Mouse (Mus musculus) kidney, adult 2 months (tissue): ENCODE results near the gene Crebl2.

Experiments
- CTCF ChIP-seq: fragments of 200-500 bp; conservative IDR thresholded peaks from 2 replicates; pipeline ENCODE4 v1.5.1; 2011; ENCODE audit warnings: low read depth, mild to moderate bottlenecking, control low read depth, low read length, moderate library complexity, mixed read lengths; ENCODE audit not compliant: insufficient read depth, insufficient read length
- POLR2A ChIP-seq: fragments of 200-500 bp; IDR thresholded peaks from one replicate; pipeline ENCODE4 v1.6.1; 2011; ENCODE audit warnings: low read depth, low read length, control low read depth

- peak; percentile 86 for TF ChIP-seq CTCF
- TF ChIP-seq POLR2A: no peak
Observed at GRCm38 (mm10) chr6:134863146-134863545, 33.2 kb downstream of the Crebl2 start.
